Mouse (Mus musculus): ENCODE measurements around the gene Dnajc28.

DNA sequence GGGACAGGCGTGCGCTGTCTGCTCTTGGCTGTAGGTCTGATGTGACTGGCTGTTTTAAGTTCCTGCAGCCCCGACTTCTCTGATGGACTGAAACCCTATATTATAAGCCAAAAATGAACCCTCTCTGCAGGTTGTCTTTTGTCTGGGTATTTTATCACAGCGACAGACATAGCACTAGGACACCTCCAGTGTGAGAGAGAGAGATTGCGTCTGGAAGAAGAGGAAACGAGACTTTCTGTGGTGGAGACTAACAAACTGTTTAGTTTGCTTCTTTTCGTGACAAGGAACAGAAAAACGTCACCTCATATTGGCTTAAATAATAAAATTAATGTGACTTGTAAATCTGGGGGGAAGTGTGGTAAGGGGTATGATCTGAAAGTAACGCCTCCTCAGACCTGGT is 17.1 kb downstream of the Dnajc28 start:
- no peak for TF ChIP-seq CTCF (IDR thresholded peaks at IDR 0.05; ENCODE audit: low read depth)
- TF ChIP-seq EP300 (IDR thresholded peaks at IDR 0.05; ENCODE audit: low read depth): no peak
